Mouse (Mus musculus) forebrain, embryonic 13.5 days (tissue): ENCODE measurements around the gene St6galnac3. TPM values are rescaled to one million over a fixed set of nuclear protein-coding genes. Genes with fewer than 3 reads are reported as not detected.

Experiments used
- ATAC-seq: fragments of 200-750 bp; cut with Nextera tagmentation; 2 replicates; pipeline ENCODE4 v1.8.0; 2017
- H3K27ac ChIP-seq: fragments of 300-500 bp; sonication (generic); 2 replicates; pipeline ENCODE4 v1.5.1; 2015; ENCODE audit warnings: inconsistent platforms, mild to moderate bottlenecking, moderate library complexity
- H3K27me3 ChIP-seq: fragments of 300-500 bp; sonication (generic); 2 replicates; pipeline ENCODE4 v1.6.1; 2015; ENCODE audit warnings: mild to moderate bottlenecking, inconsistent platforms
- H3K36me3 ChIP-seq: fragments of 300-500 bp; sonication (generic); 2 replicates; pipeline ENCODE4 v1.6.1; 2015; ENCODE audit warnings: mild to moderate bottlenecking, inconsistent platforms; ENCODE audit not compliant: poor library complexity, severe bottlenecking
- H3K4me1 ChIP-seq: fragments of 300-500 bp; sonication (generic); 2 replicates; pipeline ENCODE4 v1.6.1; 2015; ENCODE audit warnings: inconsistent platforms
- H3K4me2 ChIP-seq: fragments of 300-500 bp; sonication (generic); 2 replicates; pipeline ENCODE4 v1.6.1; 2015; ENCODE audit warnings: inconsistent platforms, mild to moderate bottlenecking, moderate library complexity
- H3K4me3 ChIP-seq: fragments of 300-500 bp; sonication (generic); 2 replicates; pipeline ENCODE4 v1.5.1; 2015; ENCODE audit warnings: mild to moderate bottlenecking, inconsistent platforms
- H3K9ac ChIP-seq: fragments of 300-500 bp; sonication (generic); 2 replicates; pipeline ENCODE4 v1.6.1; 2015; ENCODE audit warnings: mild to moderate bottlenecking, inconsistent platforms
- H3K9me3 ChIP-seq: fragments of 300-500 bp; sonication (generic); replicated peaks from 2 replicates; pipeline ENCODE4 v1.6.1; 2016; ENCODE audit warnings: inconsistent platforms
- WGBS: fragments of 180-500 bp; shearing (Covaris S2); methylation state at CpG from one replicate; pipeline ENCODE4 v1.1.7; 2015; 5-methylcytosine and 5-hydroxymethylcytosine counted together
- polyA plus RNA-seq: library from polyadenylated mRNA; unstranded; fragments of >200 nt; fragmentation: Nextera tagmentation; extraction: Ambion mirVana; gene quantifications from 2 replicates; pipeline ENCODE4 v1.2.1, GENCODE M21; 2015

The St6galnac3 gene
- polyA plus RNA-seq, 1 experiment from 2014 or later, result 20.7 TPM

GRCm38 (mm10) chr3:153344979-153345378 is 380.0 kb downstream of the St6galnac3 start:
- H3K27me3 ChIP-seq, result no peaks in the 10 kb centered on the region
- H3K27ac ChIP-seq, result no peak overlapping the region
- no peaks in the 10 kb centered on the region for H3K36me3 ChIP-seq
- 60% methylated on average over 5 of the region's 5 CpGs for WGBS
- ATAC-seq, result 0 out of 2 replicates have a peak, but pooled peaks have one; percentile 29
- H3K4me1 ChIP-seq, result peaks cover 10% of the 10 kb centered on the region; the same call in 1 of the 2 replicates
- no peak overlapping the region for H3K4me3 ChIP-seq
- no peaks in the 10 kb centered on the region for H3K9me3 ChIP-seq
- H3K4me2 ChIP-seq, result no peak overlapping the region
- H3K9ac ChIP-seq, result no peak overlapping the region

- WGBS, result 82% methylated on average over 2 of the region's 2 CpGs
- Histone ChIP-seq H3K27ac (no peak overlapping the region), H3K9ac (no peak overlapping the region), H3K4me1 (0 out of 2 replicates have a peak, but pooled peaks cover 3% of the 10 kb centered on the region), H3K27me3 (no peaks in the 10 kb centered on the region), H3K9me3 (no peaks in the 10 kb centered on the region), H3K36me3 (no peaks in the 10 kb centered on the region), H3K4me2 (no peak overlapping the region), H3K4me3 (no peak overlapping the region)
- no peak for ATAC-seq
Observed at GRCm38 (mm10) chr3:153339940-153340339, 385.0 kb downstream of the St6galnac3 start.

GRCm38 (mm10) chr3:153339091-153339490 is 385.9 kb downstream of the St6galnac3 start:
- no peak overlapping the region for H3K4me3 ChIP-seq
- no peak overlapping the region for H3K4me2 ChIP-seq
- ATAC-seq, result no peak
- H3K36me3 ChIP-seq, result no peaks in the 10 kb centered on the region
- H3K9me3 ChIP-seq, result no peaks in the 10 kb centered on the region
- H3K27ac ChIP-seq, result no peak overlapping the region
- peaks cover 3% of the 10 kb centered on the region; the same call in 1 of the 2 replicates for H3K4me1 ChIP-seq
- H3K9ac ChIP-seq, result no peak overlapping the region
- no peaks in the 10 kb centered on the region for H3K27me3 ChIP-seq
- 81% methylated on average over 12 of the region's 12 CpGs for WGBS

- no peak for ATAC-seq
Observed at GRCm38 (mm10) chr3:153337779-153338178, 387.2 kb downstream of the St6galnac3 start.

GRCm38 (mm10) chr3:153337221-153337620 is 387.8 kb downstream of the St6galnac3 start:
- Histone ChIP-seq H3K27ac (no peak overlapping the region), H3K27me3 (no peaks in the 10 kb centered on the region), H3K36me3 (no peaks in the 10 kb centered on the region), H3K9me3 (no peaks in the 10 kb centered on the region), H3K4me1 (peaks cover 3% of the 10 kb centered on the region; the same call in 1 of the 2 replicates), H3K9ac (no peak overlapping the region), H3K4me2 (no peak overlapping the region), H3K4me3 (no peak overlapping the region)
- 89% methylated on average over 2 of the region's 2 CpGs for WGBS
- ATAC-seq, result no peak

More at GRCm38 (mm10) chr3:153337779-153338178, 387.2 kb downstream of the St6galnac3 start:
- Histone ChIP-seq H3K4me1 (peaks cover 3% of the 10 kb centered on the region; the same call in 1 of the 2 replicates), H3K4me3 (no peak overlapping the region), H3K4me2 (no peak overlapping the region), H3K9ac (no peak overlapping the region), H3K27me3 (no peaks in the 10 kb centered on the region), H3K9me3 (no peaks in the 10 kb centered on the region), H3K36me3 (no peaks in the 10 kb centered on the region), H3K27ac (no peak overlapping the region)
- 87% methylated on average over 3 of the region's 3 CpGs for WGBS

GRCm38 (mm10) chr3:153334152-153334825 is 390.7 kb downstream of the St6galnac3 start:
- WGBS, result 81% methylated on average over 5 of the region's 5 CpGs
- Histone ChIP-seq H3K27me3 (no peaks in the 10 kb centered on the region), H3K9ac (no peak overlapping the region), H3K27ac (no peak overlapping the region), H3K9me3 (no peaks in the 10 kb centered on the region), H3K4me1 (peaks cover 3% of the 10 kb centered on the region; the same call in 1 of the 2 replicates), H3K4me3 (no peak overlapping the region), H3K36me3 (no peaks in the 10 kb centered on the region), H3K4me2 (no peak overlapping the region)
- no peak for ATAC-seq

GRCm38 (mm10) chr3:153324307-153324706 is 400.7 kb downstream of the St6galnac3 start:
- Histone ChIP-seq H3K27ac (no peak overlapping the region), H3K4me1 (no peaks in the 10 kb centered on the region), H3K4me2 (no peak overlapping the region), H3K4me3 (no peak overlapping the region), H3K36me3 (no peaks in the 10 kb centered on the region), H3K9ac (no peak overlapping the region), H3K9me3 (no peaks in the 10 kb centered on the region), H3K27me3 (no peaks in the 10 kb centered on the region)
- no peak for ATAC-seq
- 80% methylated on average over 3 of the region's 3 CpGs for WGBS

GRCm38 (mm10) chr3:153323446-153323845 is 401.5 kb downstream of the St6galnac3 start:
- no peak for ATAC-seq
- Histone ChIP-seq H3K9ac (no peak overlapping the region), H3K4me1 (no peaks in the 10 kb centered on the region), H3K4me3 (no peak overlapping the region), H3K9me3 (no peaks in the 10 kb centered on the region), H3K4me2 (no peak overlapping the region), H3K27ac (no peak overlapping the region), H3K36me3 (no peaks in the 10 kb centered on the region), H3K27me3 (no peaks in the 10 kb centered on the region)
- WGBS, result 83% methylated on average over 8 of the region's 8 CpGs

GRCm38 (mm10) chr3:153313583-153313982 is 411.4 kb downstream of the St6galnac3 start:
- H3K27me3 ChIP-seq, result no peaks in the 10 kb centered on the region
- H3K4me3 ChIP-seq, result no peak overlapping the region
- H3K36me3 ChIP-seq, result peaks cover 4% of the 10 kb centered on the region; the same call in 1 of the 2 replicates
- H3K27ac ChIP-seq, result no peak overlapping the region
- no peaks in the 10 kb centered on the region for H3K4me1 ChIP-seq
- no peak overlapping the region for H3K4me2 ChIP-seq
- H3K9ac ChIP-seq, result no peak overlapping the region
- WGBS, result 81% methylated on average over 9 of the region's 9 CpGs
- ATAC-seq, result no peak
- H3K9me3 ChIP-seq, result no peaks in the 10 kb centered on the region

- H3K27me3 ChIP-seq, result no peaks in the 10 kb centered on the region
- no peaks in the 10 kb centered on the region for H3K4me1 ChIP-seq
- H3K36me3 ChIP-seq, result peaks cover 4% of the 10 kb centered on the region; the same call in 1 of the 2 replicates
- no peak overlapping the region for H3K27ac ChIP-seq
- H3K9me3 ChIP-seq, result no peaks in the 10 kb centered on the region
- H3K9ac ChIP-seq, result no peak overlapping the region
- no peak overlapping the region for H3K4me3 ChIP-seq
- no peak overlapping the region for H3K4me2 ChIP-seq
- no peak for ATAC-seq
- 93% methylated on average over 9 of the region's 9 CpGs for WGBS
Observed at GRCm38 (mm10) chr3:153313167-153313566, 411.8 kb downstream of the St6galnac3 start.

- H3K4me2 ChIP-seq, result no peak overlapping the region
- no peak for ATAC-seq
- H3K4me1 ChIP-seq, result no peaks in the 10 kb centered on the region
- H3K4me3 ChIP-seq, result no peak overlapping the region
- peaks cover 4% of the 10 kb centered on the region; the same call in 1 of the 2 replicates for H3K36me3 ChIP-seq
- 92% methylated on average over 3 of the region's 3 CpGs for WGBS
- no peaks in the 10 kb centered on the region for H3K9me3 ChIP-seq
- no peak overlapping the region for H3K9ac ChIP-seq
- no peaks in the 10 kb centered on the region for H3K27me3 ChIP-seq
- H3K27ac ChIP-seq, result no peak overlapping the region
Observed at GRCm38 (mm10) chr3:153312006-153312405, 413.0 kb downstream of the St6galnac3 start.

- Histone ChIP-seq H3K4me1 (no peaks in the 10 kb centered on the region), H3K36me3 (peaks cover 1% of the 10 kb centered on the region; the same call in 1 of the 2 replicates), H3K27me3 (no peaks in the 10 kb centered on the region), H3K27ac (no peak overlapping the region), H3K4me2 (no peak overlapping the region), H3K9ac (no peak overlapping the region), H3K9me3 (no peaks in the 10 kb centered on the region), H3K4me3 (no peak overlapping the region)
- 86% methylated on average over 4 of the region's 4 CpGs for WGBS
- ATAC-seq, result no peak
Observed at GRCm38 (mm10) chr3:153308379-153308778, 416.6 kb downstream of the St6galnac3 start.
